Mouse (Mus musculus) urinary bladder, adult 18-20 months (tissue): ENCODE data around the gene Adgrg6.

Source experiments
- DNase-seq, 2 experiments: peaks; one replicate each; pipeline ENCODE4 v3.0.0; 2022; ENCODE audit warnings: low spot score in 2 of 2, mixed read lengths in 2 of 2

The Adgrg6 gene

GRCm38 (mm10) chr10:14391025-14391639 lies 154.3 kb downstream of the Adgrg6 start:
- DNase-seq, result peak; percentile 15 to 29

- DNase-seq, result no peak
These were observed 159.9 kb downstream of the Adgrg6 start for GRCm38 (mm10) chr10:14385574-14385973.

- DNase-seq, result no peak
These were observed 180.3 kb downstream of the Adgrg6 start for GRCm38 (mm10) chr10:14365065-14365589.

GRCm38 (mm10) chr10:14363226-14363625 lies 182.2 kb downstream of the Adgrg6 start:
- DNase-seq, result no peak

GRCm38 (mm10) chr10:14358271-14358670 lies 187.2 kb downstream of the Adgrg6 start:
- no peak for DNase-seq
